Mouse (Mus musculus) liver, adult (tissue): ENCODE measurements at regions not wholly inside any gene's neighbourhood (a gene's known extent, or its start where the extent isn't known, plus 50 kb on each side); places are given as distances from the start of the nearest gene placed in this dataset.

Source experiments
- GATA4 ChIP-seq: IDR thresholded peaks from 2 replicates; pipeline ENCODE4 v1.6.1; 2014; ENCODE audit warnings: mild to moderate bottlenecking, low read length; ENCODE audit not compliant: insufficient replicate concordance

- no peak for TF ChIP-seq GATA4
Observed at GRCm38 (mm10) chr6:50767827-50768226, 113.6 kb upstream of the Npvf start.

- TF ChIP-seq GATA4 = no peak
Observed at GRCm38 (mm10) chr6:50769101-50769500, 114.9 kb upstream of the Npvf start.

- no peak for TF ChIP-seq GATA4
Observed at GRCm38 (mm10) chr6:50770481-50770880, 116.2 kb upstream of the Npvf start.

- no peak for TF ChIP-seq GATA4
Observed at GRCm38 (mm10) chr6:50775637-50776036, 121.4 kb upstream of the Npvf start.

GRCm38 (mm10) chr6:50776236-50776832 lies 122.1 kb upstream of the Npvf start:
- TF ChIP-seq GATA4 = no peak

GRCm38 (mm10) chr6:50776931-50777495 lies 122.8 kb upstream of the Npvf start:
- TF ChIP-seq GATA4 = no peak

GRCm38 (mm10) chr6:50777827-50778226 lies 123.6 kb upstream of the Npvf start:
- no peak for TF ChIP-seq GATA4

GRCm38 (mm10) chr6:50780677-50781076 lies 126.4 kb upstream of the Npvf start:
- TF ChIP-seq GATA4 = no peak

- TF ChIP-seq GATA4 = no peak
Observed at GRCm38 (mm10) chr6:50781271-50781670, 127.0 kb upstream of the Npvf start.

GRCm38 (mm10) chr6:50782221-50782620 lies 128.0 kb upstream of the Npvf start:
- TF ChIP-seq GATA4 = no peak

- TF ChIP-seq GATA4 = no peak
Observed at GRCm38 (mm10) chr6:50783494-50783893, 129.3 kb upstream of the Npvf start.

- no peak for TF ChIP-seq GATA4
Observed at GRCm38 (mm10) chr6:50784381-50784780, 130.1 kb upstream of the Npvf start.

GRCm38 (mm10) chr6:50787666-50788065 lies 133.4 kb upstream of the Npvf start:
- TF ChIP-seq GATA4 = no peak

- no peak for TF ChIP-seq GATA4
Observed at GRCm38 (mm10) chr6:50799963-50800362, 145.7 kb upstream of the Npvf start.

- TF ChIP-seq GATA4 = no peak
Observed at GRCm38 (mm10) chr6:50802956-50803355, 148.7 kb upstream of the Npvf start.

GRCm38 (mm10) chr6:50804477-50805005 lies 150.3 kb upstream of the Npvf start:
- TF ChIP-seq GATA4 = no peak
